Mouse (Mus musculus) c-Kit-negative CD71-positive TER-119-positive erythroid progenitor cells, embryonic 14.5 days (primary cell): ENCODE results near the gene Snx18.

Source experiments
- DNase-seq: peaks from one replicate; pipeline ENCODE4 v3.0.0-alpha.2; 2013; ENCODE audit warnings: low read depth, low spot score

Snx18 gene

GRCm38 (mm10) chr13:113617891-113618823 is at the start of gene Snx18:
Gene Snx18 (minus strand): TSS chr13:113618564.
- DNase-seq, result peak; percentile 56

- DNase-seq, result no peak
Observed at GRCm38 (mm10) chr13:113663883-113664282, 45.5 kb upstream of the Snx18 start.

- no peak for DNase-seq
Observed at GRCm38 (mm10) chr13:113663151-113663779, 44.9 kb upstream of the Snx18 start, which contains the start of gene Hspb3. Gene Hspb3 (minus strand): TSS chr13:113663676.

- DNase-seq, result no peak
Observed at GRCm38 (mm10) chr13:113661826-113662271, 43.5 kb upstream of the Snx18 start.

GRCm38 (mm10) chr13:113660576-113661310 is 42.4 kb upstream of the Snx18 start:
- DNase-seq, result no peak

GRCm38 (mm10) chr13:113657204-113657603 is 38.8 kb upstream of the Snx18 start:
- DNase-seq, result no peak

- DNase-seq, result no peak
Observed at GRCm38 (mm10) chr13:113656639-113657038, 38.3 kb upstream of the Snx18 start.

GRCm38 (mm10) chr13:113655511-113655910 is 37.1 kb upstream of the Snx18 start:
- DNase-seq, result no peak

GRCm38 (mm10) chr13:113640944-113641597 is 22.7 kb upstream of the Snx18 start:
- DNase-seq, result no peak

GRCm38 (mm10) chr13:113638914-113639313 is 20.6 kb upstream of the Snx18 start:
- DNase-seq, result no peak

GRCm38 (mm10) chr13:113635799-113636222 is 17.4 kb upstream of the Snx18 start:
- no peak for DNase-seq

- DNase-seq, result no peak
Observed at GRCm38 (mm10) chr13:113634732-113635481, 16.5 kb upstream of the Snx18 start.

GRCm38 (mm10) chr13:113632506-113632905 is 14.1 kb upstream of the Snx18 start:
- DNase-seq, result no peak

GRCm38 (mm10) chr13:113627601-113628000 is 9.2 kb upstream of the Snx18 start:
- no peak for DNase-seq

GRCm38 (mm10) chr13:113622865-113623255 is 4.5 kb upstream of the Snx18 start:
- DNase-seq, result no peak

GRCm38 (mm10) chr13:113622122-113622864 is 3.9 kb upstream of the Snx18 start:
- no peak for DNase-seq

GRCm38 (mm10) chr13:113619003-113619402 is 639 bp upstream of the Snx18 start:
- no peak for DNase-seq

GRCm38 (mm10) chr13:113617338-113617890 is 950 bp downstream of the Snx18 start:
- DNase-seq, result no peak

GRCm38 (mm10) chr13:113616751-113617337 is 1.5 kb downstream of the Snx18 start:
- no peak for DNase-seq
